Mouse (Mus musculus): Measurements from ENCODE around the gene Myo19. TPM values are rescaled to one million over a fixed set of nuclear protein-coding genes. Genes with fewer than 3 reads are reported as not detected.

The Myo19 gene
- polyA plus RNA-seq, 1 experiment: 5.3 TPM

GRCm38 (mm10) chr11:84904597-84905144 is 24.7 kb downstream of the Myo19 start:
- 81% methylated on average over 9 of the region's 9 CpGs for WGBS
- no peak for DNase-seq (ENCODE audit: low read depth in 1 of 2, low spot score in 2 of 2)
- Histone ChIP-seq H3K4me3 (ENCODE audit: extremely low read depth, insufficient read depth, insufficient read length) (no peak overlapping the region), H3K4me1 (ENCODE audit: control insufficient read depth, insufficient read depth, insufficient read length) (no peaks in the 10 kb centered on the region), H3K27me3 (ENCODE audit: control insufficient read depth, insufficient read depth, low read length) (no peaks in the 10 kb centered on the region), H3K36me3 (ENCODE audit: control insufficient read depth, insufficient read depth, low read length) (peaks cover 18% of the 10 kb centered on the region), H3K27ac (ENCODE audit: insufficient read depth, low read length) (no peak overlapping the region)
- TF ChIP-seq CTCF (IDR thresholded peaks at IDR 0.05; ENCODE audit: extremely low read depth, insufficient read depth, insufficient read length, insufficient replicate concordance) (no peak), POLR2A (IDR thresholded peaks at IDR 0.05; ENCODE audit: low read depth, low read length) (no peak)

- Histone ChIP-seq H3K36me3 (ENCODE audit: control insufficient read depth, insufficient read depth, low read length) (peaks cover 18% of the 10 kb centered on the region), H3K27me3 (ENCODE audit: control insufficient read depth, insufficient read depth, low read length) (no peaks in the 10 kb centered on the region), H3K4me1 (ENCODE audit: control insufficient read depth, insufficient read depth, insufficient read length) (no peaks in the 10 kb centered on the region), H3K4me3 (ENCODE audit: extremely low read depth, insufficient read depth, insufficient read length) (no peak overlapping the region), H3K27ac (ENCODE audit: insufficient read depth, low read length) (no peak overlapping the region)
- no peak for DNase-seq (ENCODE audit: low read depth in 1 of 2, low spot score in 2 of 2)
- 90% methylated on average over 3 of the region's 3 CpGs for whole genome bisulfite sequencing
- TF ChIP-seq CTCF (IDR thresholded peaks at IDR 0.05; ENCODE audit: extremely low read depth, insufficient read depth, insufficient read length, insufficient replicate concordance): no peak
- TF ChIP-seq POLR2A (IDR thresholded peaks at IDR 0.05; ENCODE audit: low read depth, low read length): no peak
These were observed 27.1 kb downstream of the Myo19 start for GRCm38 (mm10) chr11:84907081-84907480.

GRCm38 (mm10) chr11:84908480-84908879 is 28.5 kb downstream of the Myo19 start:
- TF ChIP-seq POLR2A (IDR thresholded peaks at IDR 0.05; ENCODE audit: low read depth, low read length) (no peak), CTCF (IDR thresholded peaks at IDR 0.05; ENCODE audit: extremely low read depth, insufficient read depth, insufficient read length, insufficient replicate concordance) (no peak)
- Histone ChIP-seq H3K4me1 (ENCODE audit: control insufficient read depth, insufficient read depth, insufficient read length) (no peaks in the 10 kb centered on the region), H3K4me3 (ENCODE audit: extremely low read depth, insufficient read depth, insufficient read length) (no peak overlapping the region), H3K27me3 (ENCODE audit: control insufficient read depth, insufficient read depth, low read length) (no peaks in the 10 kb centered on the region), H3K36me3 (ENCODE audit: control insufficient read depth, insufficient read depth, low read length) (peaks cover 20% of the 10 kb centered on the region), H3K27ac (ENCODE audit: insufficient read depth, low read length) (no peak overlapping the region)
- DNase-seq (ENCODE audit: low read depth in 1 of 2, low spot score in 2 of 2): no peak
- 94% methylated on average over 6 of the region's 6 CpGs for WGBS

- peaks cover 20% of the 10 kb centered on the region for H3K36me3 ChIP-seq (ENCODE audit: control insufficient read depth, insufficient read depth, low read length)
- TF ChIP-seq CTCF (IDR thresholded peaks at IDR 0.05; ENCODE audit: extremely low read depth, insufficient read depth, insufficient read length, insufficient replicate concordance) (no peak), POLR2A (IDR thresholded peaks at IDR 0.05; ENCODE audit: low read depth, low read length) (no peak)
- H3K4me3 ChIP-seq (ENCODE audit: extremely low read depth, insufficient read depth, insufficient read length): no peak overlapping the region
- no peaks in the 10 kb centered on the region for H3K4me1 ChIP-seq (ENCODE audit: control insufficient read depth, insufficient read depth, insufficient read length)
- DNase-seq (ENCODE audit: low read depth in 1 of 2, low spot score in 2 of 2): no peak
- no peak overlapping the region for H3K27ac ChIP-seq (ENCODE audit: insufficient read depth, low read length)
- no peaks in the 10 kb centered on the region for H3K27me3 ChIP-seq (ENCODE audit: control insufficient read depth, insufficient read depth, low read length)
- WGBS: 90% methylated on average over 4 of the region's 4 CpGs
These were observed 30.5 kb downstream of the Myo19 start for GRCm38 (mm10) chr11:84910411-84910810.

GRCm38 (mm10) chr11:84914673-84915072 is 34.7 kb downstream of the Myo19 start:
- no peak for TF ChIP-seq POLR2A (IDR thresholded peaks at IDR 0.05; ENCODE audit: low read depth, low read length)
- TF ChIP-seq CTCF (IDR thresholded peaks at IDR 0.05; ENCODE audit: extremely low read depth, insufficient read depth, insufficient read length, insufficient replicate concordance): no peak
- H3K27ac ChIP-seq (ENCODE audit: insufficient read depth, low read length): no peak overlapping the region
- peaks cover 12% of the 10 kb centered on the region for H3K36me3 ChIP-seq (ENCODE audit: control insufficient read depth, insufficient read depth, low read length)
- no peak for DNase-seq (ENCODE audit: low read depth in 1 of 2, low spot score in 2 of 2)
- H3K4me1 ChIP-seq (ENCODE audit: control insufficient read depth, insufficient read depth, insufficient read length): 0 out of 2 replicates have a peak, but pooled peaks cover 2% of the 10 kb centered on the region
- no peak overlapping the region for H3K4me3 ChIP-seq (ENCODE audit: extremely low read depth, insufficient read depth, insufficient read length)
- no peaks in the 10 kb centered on the region for H3K27me3 ChIP-seq (ENCODE audit: control insufficient read depth, insufficient read depth, low read length)
- WGBS: 92% methylated on average over 5 of the region's 5 CpGs

GRCm38 (mm10) chr11:84916053-84916702 is 36.2 kb downstream of the Myo19 start, which contains the start of gene Znhit3:
Znhit3 (minus strand) TSS chr11:84916366.
- DNase-seq (ENCODE audit: low read depth in 1 of 2, low spot score in 2 of 2): peak; percentile 72 to 77
- Histone ChIP-seq H3K4me1 (ENCODE audit: control insufficient read depth, insufficient read depth, insufficient read length) (0 out of 2 replicates have a peak, but pooled peaks cover 2% of the 10 kb centered on the region), H3K4me3 (ENCODE audit: extremely low read depth, insufficient read depth, insufficient read length) (peak within 1 kb of the TSS; percentile 90), H3K27ac (ENCODE audit: insufficient read depth, low read length) (peak within 1 kb of the TSS; percentile 2; the same call in 1 of the 2 replicates), H3K27me3 (ENCODE audit: control insufficient read depth, insufficient read depth, low read length) (no peaks in the 10 kb centered on the region), H3K36me3 (ENCODE audit: control insufficient read depth, insufficient read depth, low read length) (peaks cover 6% of the 10 kb centered on the region; the same call in 1 of the 2 replicates)
- 7% methylated on average over 34 of the region's 34 CpGs for WGBS
- TF ChIP-seq POLR2A (IDR thresholded peaks at IDR 0.05; ENCODE audit: low read depth, low read length): no peak
- TF ChIP-seq CTCF (IDR thresholded peaks at IDR 0.05; ENCODE audit: extremely low read depth, insufficient read depth, insufficient read length, insufficient replicate concordance): no peak
